Comparison of ENCODE assay signal across 8 mouse cellular contexts in the genomic region with DNA sequence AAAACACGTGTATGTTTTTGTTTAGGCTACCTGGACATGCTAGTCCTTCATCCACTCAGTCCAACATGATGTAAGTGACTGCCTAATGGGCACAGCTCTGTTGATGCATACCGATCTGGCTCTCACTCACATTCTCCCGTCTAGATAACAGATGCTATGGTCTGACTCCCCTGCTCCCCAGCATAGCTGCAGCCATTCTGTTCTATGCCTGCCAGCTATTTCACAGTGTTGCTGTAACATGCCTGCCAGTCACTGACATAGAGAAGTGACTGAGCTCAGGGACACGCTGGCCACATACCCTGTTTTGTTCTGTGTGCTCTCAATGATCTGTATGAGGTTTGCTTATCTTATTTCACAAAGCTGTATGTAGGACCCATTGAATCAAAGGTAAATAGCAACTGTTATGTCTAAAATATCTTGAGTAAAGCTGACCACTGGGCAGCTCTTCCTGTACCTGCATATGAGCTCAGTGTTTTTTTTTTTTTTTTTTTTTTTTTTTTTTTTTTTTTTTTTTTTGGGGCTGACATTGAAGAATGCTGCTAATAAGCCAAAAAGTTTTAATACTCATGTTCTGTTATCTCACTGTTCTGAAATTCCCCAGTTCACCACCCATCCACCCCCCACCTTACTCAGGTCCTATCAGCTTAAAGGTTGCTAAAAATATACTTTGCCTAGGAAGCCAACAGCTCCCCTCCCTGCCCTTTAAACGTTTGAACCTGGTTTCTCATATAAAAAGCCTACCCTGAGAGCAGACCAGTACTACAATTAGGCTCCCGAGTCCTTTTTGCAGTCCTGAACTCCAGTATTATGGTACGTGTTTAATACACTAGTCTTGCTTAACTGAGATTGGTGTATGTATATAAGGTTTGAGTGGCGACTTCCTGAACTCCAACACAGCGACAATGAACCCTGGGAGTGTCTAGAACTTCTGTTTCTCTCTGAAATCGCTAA. TPM values are rescaled to one million over a fixed set of nuclear protein-coding genes. Genes with fewer than 3 reads are reported as not detected.
DNase-seq lines count a peak whose midpoint lies in the region; ATAC-seq lines count a peak whose summit lies in the region.

No protein-coding gene starts in this region.

- 0 out of 2 replicates have a peak, but pooled peaks cover 8% of the 10 kb centered on the region for H3K9me3 ChIP-seq in forebrain, embryonic 10.5 days

- H3K4me3 ChIP-seq in forebrain, embryonic 10.5 days = peak overlapping the region; percentile 76

- ATAC-seq in CD4-positive, CD25-positive, alpha-beta regulatory T cell, adult 4 months = peak; percentile 42
- peak; percentile 27 for ATAC-seq in inflammation-experienced regulatory T-cells, adult 6 months
- peak; percentile 68 for ATAC-seq in megakaryocyte-erythroid progenitor cell, adult 5-6 weeks (replicated peaks; ENCODE audit: low FRiP score, low TSS enrichment, poor library complexity, severe bottlenecking)

- H3K27ac ChIP-seq in forebrain, embryonic 10.5 days = peak overlapping the region; percentile 89

- peaks cover 40% of the 10 kb centered on the region for H3K36me3 ChIP-seq in forebrain, embryonic 10.5 days (replicated peaks)

- peaks cover 20% of the 10 kb centered on the region for H3K4me1 ChIP-seq in forebrain, embryonic 10.5 days

- WGBS in forebrain, embryonic 10.5 days = 37% methylated on average over 10 of the region's 10 CpGs

- no peaks in the 10 kb centered on the region for H3K27me3 ChIP-seq in forebrain, embryonic 10.5 days (ENCODE audit: poor library complexity, severe bottlenecking)

- peak; percentile 51 to 63 for DNase-seq in cerebellum, postnatal 14 days
- DNase-seq in cerebellum, adult 9-10 months = no peak
- DNase-seq in forebrain, embryonic 10.5 days (ENCODE audit: extremely low spot score, low spot score) = no peak
- no peak for DNase-seq in urinary bladder, postnatal 25 days (ENCODE audit: low spot score)
- no peak for DNase-seq in right cerebral cortex, postnatal 14 days

RNA-seq across cellular contexts. Expression of a gene that starts 2.2 kb away (rescaled TPM):
- 1 to 10 TPM; 7.5 to 9.0 TPM for polyA plus RNA-seq in CD4-positive, CD25-positive, alpha-beta regulatory T cell, adult 4 months (2017; shearing (Covaris generic))
- 4.7 and 5.0 TPM in 2 replicates for polyA plus RNA-seq in forebrain, embryonic 10.5 days (2016; fragmentation: Nextera tagmentation; extraction: Ambion mirVana)
- polyA plus RNA-seq in inflammation-experienced regulatory T-cells, adult 6 months (2017; shearing (Covaris generic)) = 10 to 100 TPM in 1 of 3 experiments, 1 to 10 TPM in 2; 5.8 to 11.0 (median 8.7) TPM
- total RNA-seq in megakaryocyte-erythroid progenitor cell, adult 5-6 weeks (2014; fragmentation: Nextera tagmentation) = 6.6 and 10.6 TPM in 2 replicates
- 7.6 and 8.9 TPM in 2 replicates for total RNA-seq in megakaryocyte-erythroid progenitor cell, adult 5-6 weeks (2017)

RNA-seq across cellular contexts. Expression of a gene that starts 21.2 kb away (rescaled TPM):
- 1 to 10 TPM; 6.6 to 7.3 TPM for polyA plus RNA-seq in CD4-positive, CD25-positive, alpha-beta regulatory T cell, adult 4 months (2017; shearing (Covaris generic))
- polyA plus RNA-seq in forebrain, embryonic 10.5 days (2016; fragmentation: Nextera tagmentation; extraction: Ambion mirVana) = 9.7 and 11.6 TPM in 2 replicates
- 1 to 10 TPM; 5.8 to 8.0 (median 6.9) TPM for polyA plus RNA-seq in inflammation-experienced regulatory T-cells, adult 6 months (2017; shearing (Covaris generic))
- 4.9 and 8.0 TPM in 2 replicates for total RNA-seq in megakaryocyte-erythroid progenitor cell, adult 5-6 weeks (2014; fragmentation: Nextera tagmentation)
- 6.8 and 10.0 TPM in 2 replicates for total RNA-seq in megakaryocyte-erythroid progenitor cell, adult 5-6 weeks (2017)

RNA-seq across cellular contexts. Expression of a gene that starts 52.6 kb away (rescaled TPM):
- polyA plus RNA-seq in CD4-positive, CD25-positive, alpha-beta regulatory T cell, adult 4 months (2017; shearing (Covaris generic)) = 10 to 100 TPM in 1 of 2 experiments, 1 to 10 TPM in 1; 6.1 to 11.8 TPM
- polyA plus RNA-seq in forebrain, embryonic 10.5 days (2016; fragmentation: Nextera tagmentation; extraction: Ambion mirVana) = 1.9 and 2.2 TPM in 2 replicates
- polyA plus RNA-seq in inflammation-experienced regulatory T-cells, adult 6 months (2017; shearing (Covaris generic)) = 1 to 10 TPM; 6.0 to 9.0 (median 6.5) TPM
- 9.8 and 11.4 TPM in 2 replicates for total RNA-seq in megakaryocyte-erythroid progenitor cell, adult 5-6 weeks (2014; fragmentation: Nextera tagmentation)
- 8.8 and 10.5 TPM in 2 replicates for total RNA-seq in megakaryocyte-erythroid progenitor cell, adult 5-6 weeks (2017)

Comparison
In these comparisons a context has a peak if more than half of its experiments do, and no peak if none do; other contexts are left out.
1. DNase-seq: peak in cerebellum, postnatal 14 days (2 of 2); none in cerebellum, adult 9-10 months (single experiment), forebrain, embryonic 10.5 days (single experiment), urinary bladder, postnatal 25 days (single experiment) and right cerebral cortex, postnatal 14 days (single experiment).
2. Peak in every context shown above with its lines, with median percentiles within 50 percentile points of each other: ATAC-seq.